Mouse (Mus musculus) CH12.LX (cell line): Measurements from ENCODE around the gene Elp4. TPM values are rescaled to one million over a fixed set of nuclear protein-coding genes. Genes with fewer than 3 reads are reported as not detected.

Experiments
- DNase-seq: peaks from one replicate; pipeline ENCODE4 v3.0.0-alpha.2; 2013; ENCODE audit errors: extremely low read depth
- H3K27ac ChIP-seq: 2 replicates; pipeline ENCODE4 v1.5.1; 2012; ENCODE audit warnings: low read depth, mild to moderate bottlenecking, control low read depth, moderate library complexity; ENCODE audit not compliant: insufficient read depth
- H3K27me3 ChIP-seq: replicated peaks from 2 replicates; pipeline ENCODE3; 2012; ENCODE audit warnings: inconsistent platforms
- H3K36me3 ChIP-seq, 2 experiments: replicated peaks in 1 of 2; 2 replicates each; pipeline versions ENCODE3 to v1.6.1; 2012; ENCODE audit warnings: inconsistent platforms in 1 of 2, low read length in 1 of 2, mild to moderate bottlenecking in 1 of 2, mixed read lengths in 1 of 2, moderate library complexity in 1 of 2; ENCODE audit not compliant: control insufficient read depth in 1 of 2, insufficient read depth in 1 of 2
- H3K4me1 ChIP-seq, 2 experiments: 2 replicates each; pipeline ENCODE4 v1.6.1; 2012; ENCODE audit warnings: inconsistent platforms in 1 of 2, moderate library complexity in 1 of 2; ENCODE audit not compliant: insufficient read depth in 2 of 2, control insufficient read depth in 1 of 2
- H3K4me2 ChIP-seq: 2 replicates; pipeline ENCODE4 v1.6.1; 2012; ENCODE audit warnings: low read depth, mild to moderate bottlenecking, control low read depth; ENCODE audit not compliant: poor library complexity, insufficient read depth, severe bottlenecking
- H3K4me3 ChIP-seq, 3 experiments: fragments of 150-350 bp in 1 of 3; sonication (generic) in 1 of 3; replicated peaks in 1 of 3; 2 replicates each; pipeline versions ENCODE3 to v1.5.1; 2011 to 2012; ENCODE audit warnings: low read depth in 2 of 3, low read length in 2 of 3, mild to moderate bottlenecking in 2 of 3, moderate library complexity in 2 of 3, control low read depth in 1 of 3, improper control_type of control experiment in 1 of 3, inconsistent platforms in 1 of 3, mixed read lengths in 1 of 3; ENCODE audit not compliant: poor library complexity in 1 of 3
- H3K79me2 ChIP-seq: replicated peaks from 2 replicates; pipeline ENCODE4 v1.6.1; 2012; ENCODE audit warnings: mild to moderate bottlenecking, moderate library complexity; ENCODE audit not compliant: control insufficient read depth, poor library complexity, insufficient read depth, severe bottlenecking; ENCODE audit errors: extremely low read depth
- H3K9ac ChIP-seq: 2 replicates; pipeline ENCODE4 v1.6.1; 2012; ENCODE audit warnings: low read depth, mild to moderate bottlenecking, control low read depth, moderate library complexity; ENCODE audit not compliant: insufficient read depth
- H3K9me3 ChIP-seq: replicated peaks from 2 replicates; pipeline ENCODE3; 2012; ENCODE audit warnings: low read length, inconsistent platforms, mixed read lengths
- CTCF ChIP-seq, 2 experiments: IDR thresholded peaks in 1 of 2; conservative IDR thresholded peaks in 1 of 2; 2 replicates each; pipeline ENCODE4 v1.5.1; 2011 to 2012; ENCODE audit warnings: low read depth in 2 of 2, low read length in 2 of 2, improper control_type of control experiment in 1 of 2, inconsistent platforms in 1 of 2, mild to moderate bottlenecking in 1 of 2, moderate library complexity in 1 of 2
- E2F4 ChIP-seq: IDR thresholded peaks from 2 replicates; pipeline ENCODE4 v1.6.1; 2011; ENCODE audit warnings: low read depth, low read length, improper control_type of control experiment; ENCODE audit not compliant: insufficient replicate concordance
- EP300 ChIP-seq: IDR thresholded peaks from 2 replicates; pipeline ENCODE4 v1.6.1; 2011; ENCODE audit warnings: low read length, improper control_type of control experiment
- JUN ChIP-seq: IDR thresholded peaks from 2 replicates; pipeline ENCODE4 v1.6.1; 2011; ENCODE audit warnings: low read depth, mild to moderate bottlenecking, low read length, improper control_type of control experiment, moderate library complexity; ENCODE audit not compliant: insufficient read depth
- KAT2A ChIP-seq: IDR thresholded peaks from 2 replicates; pipeline ENCODE4 v1.6.1; 2012; ENCODE audit warnings: low read length, improper control_type of control experiment, inconsistent platforms; ENCODE audit not compliant: insufficient replicate concordance
- MEF2A ChIP-seq: IDR thresholded peaks from 2 replicates; pipeline ENCODE4 v1.6.1; 2014; ENCODE audit warnings: low read depth, mild to moderate bottlenecking, inconsistent platforms, low read length, improper control_type of control experiment, borderline replicate concordance
- MXI1 ChIP-seq: IDR thresholded peaks from 2 replicates; pipeline ENCODE4 v1.6.1; 2011; ENCODE audit warnings: mild to moderate bottlenecking, low read depth, low read length, improper control_type of control experiment
- TCF12 ChIP-seq: IDR thresholded peaks from 2 replicates; pipeline ENCODE4 v1.6.1; 2014; ENCODE audit warnings: low read depth, mild to moderate bottlenecking, inconsistent platforms, low read length, improper control_type of control experiment
- ZC3H11A ChIP-seq: IDR thresholded peaks from 2 replicates; pipeline ENCODE4 v1.6.1; 2012; ENCODE audit warnings: low read depth, mild to moderate bottlenecking, inconsistent platforms, low read length, improper control_type of control experiment
- ZKSCAN1 ChIP-seq: IDR thresholded peaks from 2 replicates; pipeline ENCODE4 v1.6.1; 2012; ENCODE audit warnings: low read depth, inconsistent platforms, low read length, improper control_type of control experiment, borderline replicate concordance
- ZNF384 ChIP-seq: IDR thresholded peaks from 2 replicates; pipeline ENCODE4 v1.6.1; 2012; ENCODE audit warnings: low read depth, low read length, improper control_type of control experiment, inconsistent platforms
- dilution Hi-C: fragments of 300-500 bp; cut with MboI; formaldehyde crosslinking; loops from 2 replicates; pipeline ENCODE4 v1.14.3; 2020; ENCODE audit warnings: low sequenced_read_pairs; ENCODE audit not compliant: extremely low pct_unique_long_range_greater_than_20kb, extremely low pct_ligation_motif_present
- in situ Hi-C: fragments of 300-500 bp; cut with MboI; formaldehyde crosslinking; loops from 3 replicates; pipeline ENCODE4 v1.14.3; 2019; ENCODE audit warnings: low sequenced_read_pairs, low pct_ligation_motif_present, low pct_unique_long_range_greater_than_20kb, mixed read lengths
- polyA plus RNA-seq: library from polyadenylated mRNA; unstranded; fragments of >175 nt; gene quantifications from 2 replicates; pipeline ENCODE4 v1.2.1, GENCODE M21; 2012; ENCODE audit warnings: low read depth; ENCODE audit not compliant: insufficient read length
- total RNA-seq, 2 experiments: library from RNA; depleted of rRNA; stranded (reverse); fragments of 300-350 nt in 1 of 2; fragments of >200 nt in 1 of 2; gene quantifications; 2 replicates each; pipeline ENCODE4 v1.2.3; 2012 to 2014

Elp4 gene
- total and polyA plus RNA-seq, 3 experiments = 11.6 to 31.2 (median 21.3) TPM

- Histone ChIP-seq H3K9ac (no peak overlapping the region), H3K4me2 (peak overlapping the region; percentile 16; the same call in 1 of the 2 replicates), H3K36me3 (no peaks in the 10 kb centered on the region), H3K79me2 (no peaks in the 10 kb centered on the region), H3K27me3 (peaks cover 85% of the 10 kb centered on the region), H3K27ac (no peak overlapping the region), H3K4me1 (peaks cover 2 to 10% of the 10 kb centered on the region in 2 experiments; a peak in 2 of 4 replicates), H3K4me3 (no peak overlapping the region), H3K9me3 (peaks cover 13% of the 10 kb centered on the region)
- dilution Hi-C loops = no loop called here
- in situ Hi-C loops = no loop called here
- no peak for DNase-seq
- no peak for TF ChIP-seq MEF2A
- TF ChIP-seq ZNF384 = no peak
- no peak for TF ChIP-seq E2F4
- no peak for TF ChIP-seq KAT2A
- TF ChIP-seq ZKSCAN1 = no peak
- TF ChIP-seq CTCF (conservative IDR thresholded peaks at IDR 0.05 in 1 of 2, IDR thresholded peaks at IDR 0.05 in 1 of 2; ENCODE audit: low read depth in 2 of 2, low read length in 2 of 2) = no peak
- no peak for TF ChIP-seq MXI1
- TF ChIP-seq EP300 = no peak
- TF ChIP-seq JUN = no peak
- no peak for TF ChIP-seq TCF12
Measured at GRCm38 (mm10) chr2:105672596-105672960, 231.8 kb downstream of the Elp4 start.

- in situ Hi-C loops = no loop called here
- Histone ChIP-seq H3K27ac (no peak overlapping the region), H3K4me2 (peak overlapping the region; percentile 16; the same call in 1 of the 2 replicates)
Measured at GRCm38 (mm10) chr2:105671798-105672595, 232.4 kb downstream of the Elp4 start.

More at GRCm38 (mm10) chr2:105671798-105672595, 232.4 kb downstream of the Elp4 start:
- H3K4me3 ChIP-seq = no peak overlapping the region
- no peaks in the 10 kb centered on the region for H3K36me3 ChIP-seq
- H3K79me2 ChIP-seq = no peaks in the 10 kb centered on the region
- no peak for DNase-seq
- H3K9me3 ChIP-seq = peaks cover 13% of the 10 kb centered on the region
- peaks cover 2 to 10% of the 10 kb centered on the region in 2 experiments; a peak in 2 of 4 replicates for H3K4me1 ChIP-seq
- H3K27me3 ChIP-seq = peaks cover 82% of the 10 kb centered on the region
- TF ChIP-seq CTCF (conservative IDR thresholded peaks at IDR 0.05 in 1 of 2, IDR thresholded peaks at IDR 0.05 in 1 of 2; ENCODE audit: low read depth in 2 of 2, low read length in 2 of 2) (0 out of 4 replicates have a peak, but pooled peaks of 1 of the 2 experiments have one; percentile 12), ZC3H11A (no peak)
- TF ChIP-seq, all 38 proteins: peak for 1
- no peak overlapping the region for H3K9ac ChIP-seq
- dilution Hi-C loops = no loop called here
